ENCODE assay signal across 17 mouse cellular contexts in the genomic region with DNA sequence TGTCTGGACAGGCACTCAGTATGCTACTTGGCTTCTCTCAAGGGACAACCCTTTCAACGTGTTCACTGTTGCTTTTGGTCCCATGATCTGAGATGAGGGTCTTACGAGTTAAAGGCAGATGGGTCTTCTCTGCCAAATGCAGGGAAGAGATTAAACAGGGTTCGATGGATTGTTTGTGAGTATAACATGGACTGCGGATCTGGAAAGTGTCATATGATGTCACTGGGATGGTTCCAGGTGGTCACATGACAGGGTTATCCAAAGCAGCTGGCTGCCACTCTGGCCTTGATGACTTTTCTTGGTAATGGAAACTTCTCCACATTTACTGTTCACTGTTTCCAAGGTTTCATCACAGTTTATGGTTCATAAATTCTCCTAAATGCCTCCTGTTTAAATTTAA. TPM values are rescaled to one million over a fixed set of nuclear protein-coding genes. Genes with fewer than 3 reads are reported as not detected.
"Had no signal": no experiment of that assay in that cellular context is flagged by ENCODE, and none has a peak within 500 bp of the region (broad histone marks: within the 10 kb centered on the region; RNA-seq: fewer than 3 reads in every experiment).

No protein-coding gene starts in this region.

- H3K27me3 ChIP-seq: liver, embryonic 13.5 days; lung, embryonic 15.5 days; megakaryocyte, embryonic 14.5 days; midbrain, embryonic 15.5 days; neural tube, embryonic 12.5 days had no signal

- H3K4me1 ChIP-seq: limb, embryonic 10.5 days; liver, embryonic 13.5 days; lung, embryonic 15.5 days; megakaryocyte, embryonic 14.5 days; midbrain, embryonic 15.5 days; neural tube, embryonic 12.5 days had no signal

- ATAC-seq: liver, postnatal 0 days; midbrain, embryonic 15.5 days had no signal

- H3K4me2 ChIP-seq: liver, embryonic 13.5 days; lung, embryonic 15.5 days; midbrain, embryonic 11.5 days; midbrain, embryonic 15.5 days; neural tube, embryonic 12.5 days had no signal

- H3K9me3 ChIP-seq: limb, embryonic 10.5 days; liver, embryonic 13.5 days; lung, embryonic 15.5 days; megakaryocyte, embryonic 14.5 days; midbrain, embryonic 15.5 days; neural tube, embryonic 12.5 days had no signal

- H3K9ac ChIP-seq: liver, embryonic 13.5 days; liver, postnatal 0 days; lung, embryonic 15.5 days; midbrain, embryonic 15.5 days; neural tube, embryonic 12.5 days had no signal

- H3K27ac ChIP-seq: layer of hippocampus, adult 2 months; limb, embryonic 10.5 days; liver, embryonic 13.5 days; lung, embryonic 15.5 days; macrophage; midbrain, embryonic 15.5 days; neural tube, embryonic 12.5 days had no signal

- H3K4me3 ChIP-seq: layer of hippocampus, adult 2 months; limb, embryonic 10.5 days; liver, embryonic 13.5 days; lung, embryonic 15.5 days; megakaryocyte, embryonic 14.5 days; midbrain, embryonic 15.5 days; neural tube, embryonic 12.5 days had no signal

- H3K36me3 ChIP-seq: limb, embryonic 10.5 days; liver, embryonic 13.5 days; lung, embryonic 15.5 days; midbrain, embryonic 15.5 days; neural tube, embryonic 12.5 days had no signal

- DNase-seq: kidney, adult 11 months; kidney, adult 9 months; kidney, postnatal 10 days; kidney, postnatal 4 days; liver, embryonic 13.5 days; liver, postnatal 0 days; lung, postnatal 14 days; right cerebral cortex, postnatal 4 days; thymus, postnatal 4 days had no signal

RNA-seq across cellular contexts. Expression of a gene that starts 12.0 kb away (rescaled TPM):
- polyA plus RNA-seq: macrophage had no signal
